Mouse (Mus musculus): ENCODE measurements around the gene Diras1. TPM values are rescaled to one million over a fixed set of nuclear protein-coding genes. Genes with fewer than 3 reads are reported as not detected.
A peak's percentile ranks its signal among the peaks of the same experiment; 100 is the strongest.
"Not testable (repeated sequence)": the region's sequence is repeated elsewhere in the genome, so short reads cannot be mapped to it uniquely, and the experiment has no call there.

Diras1 gene
- polyA plus RNA-seq, 1 experiment from 2014 or later, result 88.1 TPM

DNA sequence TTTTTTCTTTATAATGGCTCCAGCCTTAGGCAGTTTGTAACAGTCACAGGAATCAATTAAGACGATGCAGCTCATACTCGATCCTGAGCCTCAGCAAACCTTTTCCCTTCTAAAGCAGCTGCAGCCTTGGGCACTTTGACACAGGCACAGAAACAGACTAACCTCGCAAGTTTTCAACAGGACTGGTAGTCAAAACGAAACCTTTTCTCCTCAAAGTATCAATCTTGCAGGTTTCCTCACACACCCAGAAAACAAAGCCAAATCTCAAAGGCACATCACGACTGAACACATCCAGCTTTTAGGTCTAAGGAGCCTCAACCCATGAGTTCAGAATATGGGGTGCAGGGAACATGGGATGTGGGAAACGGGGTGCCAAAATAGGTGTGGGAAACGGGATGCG, 28.1 kb downstream of the Diras1 start:
- Histone ChIP-seq H3K27me3 (ENCODE audit: control insufficient read depth, insufficient read depth, low read depth, low read length) (no peaks in the 10 kb centered on the region; the same call in 1 of the 2 replicates), H3K4me1 (ENCODE audit: control insufficient read depth, insufficient read depth, low read length) (peaks cover 15% of the 10 kb centered on the region; the same call in 1 of the 2 replicates), H3K36me3 (ENCODE audit: control insufficient read depth, insufficient read depth, low read length) (no peaks in the 10 kb centered on the region), H3K9ac (ENCODE audit: low read depth, low read length) (no peak overlapping the region), H3K9me3 (replicated peaks; ENCODE audit: control insufficient read depth, low read length, poor library complexity, severe bottlenecking) (no peaks in the 10 kb centered on the region), H3K4me3 (ENCODE audit: low read depth, low read length) (no peak overlapping the region), H3K4me2 (ENCODE audit: low read length) (no peak overlapping the region), H3K27ac (ENCODE audit: low read length) (no peak overlapping the region)
- WGBS, result 82% methylated on average over 8 of the region's 8 CpGs
- ATAC-seq, result no peak

DNA sequence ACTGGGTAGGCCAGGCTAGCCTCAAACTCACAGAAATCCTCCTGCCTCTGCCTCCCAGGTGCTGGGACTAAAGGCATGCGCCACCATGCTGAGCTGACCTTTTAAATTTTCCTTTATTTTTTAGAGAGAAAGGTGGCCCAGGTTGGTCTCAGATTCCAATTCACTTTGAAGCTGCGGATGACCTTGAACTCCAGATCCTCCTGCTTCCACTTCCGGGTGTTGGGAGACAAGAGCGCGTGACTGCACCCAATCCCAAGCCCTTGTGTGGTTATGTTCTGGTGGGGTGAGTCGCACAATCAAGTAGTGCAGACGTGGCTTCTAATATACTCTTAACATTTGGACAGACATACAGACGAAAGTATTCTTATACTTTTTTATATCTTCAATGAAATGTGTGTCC, 29.0 kb downstream of the Diras1 start:
- H3K9ac ChIP-seq (ENCODE audit: low read depth, low read length), result no peak overlapping the region
- no peak overlapping the region for H3K27ac ChIP-seq (ENCODE audit: low read length)
- H3K4me2 ChIP-seq (ENCODE audit: low read length), result no peak overlapping the region
- H3K4me3 ChIP-seq (ENCODE audit: low read depth, low read length), result no peak overlapping the region
- H3K36me3 ChIP-seq (ENCODE audit: control insufficient read depth, insufficient read depth, low read length), result no peaks in the 10 kb centered on the region
- whole genome bisulfite sequencing, result 95% methylated on average over 8 of the region's 8 CpGs
- no peaks in the 10 kb centered on the region for H3K9me3 ChIP-seq (replicated peaks; ENCODE audit: control insufficient read depth, low read length, poor library complexity, severe bottlenecking)
- H3K27me3 ChIP-seq (ENCODE audit: control insufficient read depth, insufficient read depth, low read depth, low read length), result no peaks in the 10 kb centered on the region; the same call in 1 of the 2 replicates
- ATAC-seq, result no peak
- peaks cover 15% of the 10 kb centered on the region; the same call in 1 of the 2 replicates for H3K4me1 ChIP-seq (ENCODE audit: control insufficient read depth, insufficient read depth, low read length)

DNA sequence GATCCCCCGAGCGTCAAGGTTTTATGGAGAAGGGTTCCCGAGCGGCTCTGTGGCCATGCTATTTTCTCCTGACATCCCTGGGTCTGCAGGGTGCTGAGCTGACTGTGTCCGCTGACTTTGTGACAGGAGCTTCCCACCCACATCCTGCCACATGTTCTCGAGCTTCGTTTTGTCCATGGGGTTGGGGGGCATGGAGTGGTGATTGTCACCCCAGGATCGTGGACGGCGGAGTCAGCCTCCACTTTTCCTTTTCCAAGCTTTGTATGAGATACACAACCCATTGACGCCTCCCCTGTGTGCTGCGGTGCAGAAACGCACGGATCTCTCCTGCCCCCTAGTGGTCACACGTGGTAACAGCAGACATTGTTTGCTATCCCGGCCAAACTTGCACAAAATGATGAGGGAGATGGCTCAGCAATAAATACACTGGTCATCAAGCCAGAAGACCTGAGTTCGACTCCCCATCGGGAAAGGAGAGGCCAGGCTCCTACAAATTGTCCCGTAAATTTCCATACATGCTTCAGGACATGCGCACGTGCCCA, 30.3 kb downstream of the Diras1 start:
- no peak overlapping the region for H3K27ac ChIP-seq (ENCODE audit: low read length)
- no peak overlapping the region for H3K4me3 ChIP-seq (ENCODE audit: low read depth, low read length)
- no peaks in the 10 kb centered on the region; the same call in 1 of the 2 replicates for H3K27me3 ChIP-seq (ENCODE audit: control insufficient read depth, insufficient read depth, low read depth, low read length)
- H3K9me3 ChIP-seq (replicated peaks; ENCODE audit: control insufficient read depth, low read length, poor library complexity, severe bottlenecking), result no peaks in the 10 kb centered on the region
- H3K36me3 ChIP-seq (ENCODE audit: control insufficient read depth, insufficient read depth, low read length), result no peaks in the 10 kb centered on the region
- no peak overlapping the region for H3K9ac ChIP-seq (ENCODE audit: low read depth, low read length)
- ATAC-seq, result peak; percentile 23
- 13% methylated on average over 21 of the region's 21 CpGs for WGBS
- H3K4me1 ChIP-seq (ENCODE audit: control insufficient read depth, insufficient read depth, low read length), result peaks cover 9% of the 10 kb centered on the region; the same call in 1 of the 2 replicates
- H3K4me2 ChIP-seq (ENCODE audit: low read length), result peak overlapping the region; percentile 31; the same call in 1 of the 2 replicates

DNA sequence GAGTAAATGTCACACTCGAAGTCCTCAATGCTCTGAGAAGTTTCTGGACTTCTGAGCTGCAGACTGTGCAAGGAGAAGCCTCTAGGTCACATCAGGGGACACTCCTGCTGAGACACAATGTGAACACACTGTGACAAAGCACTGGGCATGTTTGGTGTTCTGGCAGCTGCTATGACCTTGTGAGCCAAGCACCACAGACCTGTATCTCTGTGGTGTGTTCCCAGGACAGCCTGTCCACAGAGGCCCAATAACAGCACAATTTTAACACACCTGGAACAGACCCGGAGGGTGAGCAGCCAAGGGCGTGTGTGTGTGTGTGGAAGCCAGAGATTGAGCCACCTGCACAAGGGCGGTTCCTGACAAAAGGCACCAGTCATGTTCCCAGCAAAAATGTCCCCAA, 30.8 kb downstream of the Diras1 start:
- H3K9me3 ChIP-seq (replicated peaks; ENCODE audit: control insufficient read depth, low read length, poor library complexity, severe bottlenecking), result no peaks in the 10 kb centered on the region
- no peak overlapping the region for H3K27ac ChIP-seq (ENCODE audit: low read length)
- H3K36me3 ChIP-seq (ENCODE audit: control insufficient read depth, insufficient read depth, low read length), result no peaks in the 10 kb centered on the region
- ATAC-seq, result no peak
- H3K27me3 ChIP-seq (ENCODE audit: control insufficient read depth, insufficient read depth, low read depth, low read length), result no peaks in the 10 kb centered on the region; the same call in 1 of the 2 replicates
- 66% methylated on average over 4 of the region's 4 CpGs for WGBS
- peak overlapping the region; percentile 31; the same call in 1 of the 2 replicates for H3K4me2 ChIP-seq (ENCODE audit: low read length)
- peaks cover 5% of the 10 kb centered on the region; the same call in 1 of the 2 replicates for H3K4me1 ChIP-seq (ENCODE audit: control insufficient read depth, insufficient read depth, low read length)
- H3K4me3 ChIP-seq (ENCODE audit: low read depth, low read length), result no peak overlapping the region
- H3K9ac ChIP-seq (ENCODE audit: low read depth, low read length), result no peak overlapping the region

DNA sequence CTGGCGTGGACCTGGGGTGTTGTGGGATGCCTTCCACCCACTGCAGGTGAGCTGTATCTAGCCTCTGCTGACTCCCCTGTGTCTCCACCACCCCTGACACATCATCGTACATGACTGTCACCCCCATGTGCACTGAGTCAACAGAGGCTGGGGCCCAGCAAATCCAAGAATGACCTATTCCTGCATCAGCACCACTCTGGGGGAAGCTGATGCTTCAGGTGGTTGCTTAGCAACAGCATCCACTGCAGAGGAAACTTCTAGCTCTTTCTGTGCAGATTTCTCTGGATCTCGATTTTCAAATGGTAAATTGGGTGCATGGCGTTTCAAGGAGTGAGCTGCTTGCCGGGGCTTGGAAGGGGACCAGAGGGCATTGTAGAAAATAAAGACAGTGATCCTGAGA, 32.2 kb downstream of the Diras1 start:
- Histone ChIP-seq H3K27ac (ENCODE audit: low read length) (no peak overlapping the region), H3K36me3 (ENCODE audit: control insufficient read depth, insufficient read depth, low read length) (no peaks in the 10 kb centered on the region), H3K4me2 (ENCODE audit: low read length) (no peak overlapping the region), H3K4me3 (ENCODE audit: low read depth, low read length) (no peak overlapping the region), H3K9me3 (replicated peaks; ENCODE audit: control insufficient read depth, low read length, poor library complexity, severe bottlenecking) (no peaks in the 10 kb centered on the region), H3K4me1 (ENCODE audit: control insufficient read depth, insufficient read depth, low read length) (peaks cover 4% of the 10 kb centered on the region; the same call in 1 of the 2 replicates), H3K9ac (ENCODE audit: low read depth, low read length) (no peak overlapping the region), H3K27me3 (ENCODE audit: control insufficient read depth, insufficient read depth, low read depth, low read length) (no peaks in the 10 kb centered on the region; the same call in 1 of the 2 replicates)
- no peak for ATAC-seq
- 47% methylated on average over 5 of the region's 5 CpGs for WGBS

DNA sequence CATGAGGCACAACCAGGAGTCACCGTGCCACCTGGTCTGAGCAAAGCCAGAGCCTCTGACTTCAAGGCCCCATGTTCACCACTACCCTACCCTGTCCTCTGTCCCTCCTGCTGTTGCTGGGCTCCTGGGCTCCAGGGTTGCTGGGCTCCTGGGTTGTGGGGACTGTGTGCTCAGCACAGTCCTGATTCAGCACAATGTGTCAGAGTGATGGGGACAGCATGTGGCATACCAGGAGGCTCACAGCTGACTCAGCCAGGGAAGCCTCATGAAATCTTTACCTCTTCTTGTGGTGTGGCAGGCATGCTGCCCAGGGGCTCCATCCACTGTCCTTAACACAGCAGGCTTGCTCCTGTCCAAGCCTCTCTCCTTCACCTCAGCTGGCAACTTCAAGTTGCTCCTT, 33.5 kb downstream of the Diras1 start:
- WGBS, result 100% methylated on average over 1 of the region's 1 CpGs
- Histone ChIP-seq H3K27ac (ENCODE audit: low read length) (no peak overlapping the region), H3K9me3 (replicated peaks; ENCODE audit: control insufficient read depth, low read length, poor library complexity, severe bottlenecking) (no peaks in the 10 kb centered on the region), H3K9ac (ENCODE audit: low read depth, low read length) (no peak overlapping the region; the same call in 1 of the 2 replicates), H3K4me2 (ENCODE audit: low read length) (no peak overlapping the region), H3K4me3 (ENCODE audit: low read depth, low read length) (no peak overlapping the region), H3K27me3 (ENCODE audit: control insufficient read depth, insufficient read depth, low read depth, low read length) (peaks cover 2% of the 10 kb centered on the region; the same call in 1 of the 2 replicates), H3K4me1 (ENCODE audit: control insufficient read depth, insufficient read depth, low read length) (peaks cover 4% of the 10 kb centered on the region; the same call in 1 of the 2 replicates), H3K36me3 (ENCODE audit: control insufficient read depth, insufficient read depth, low read length) (no peaks in the 10 kb centered on the region)
- ATAC-seq, result no peak

DNA sequence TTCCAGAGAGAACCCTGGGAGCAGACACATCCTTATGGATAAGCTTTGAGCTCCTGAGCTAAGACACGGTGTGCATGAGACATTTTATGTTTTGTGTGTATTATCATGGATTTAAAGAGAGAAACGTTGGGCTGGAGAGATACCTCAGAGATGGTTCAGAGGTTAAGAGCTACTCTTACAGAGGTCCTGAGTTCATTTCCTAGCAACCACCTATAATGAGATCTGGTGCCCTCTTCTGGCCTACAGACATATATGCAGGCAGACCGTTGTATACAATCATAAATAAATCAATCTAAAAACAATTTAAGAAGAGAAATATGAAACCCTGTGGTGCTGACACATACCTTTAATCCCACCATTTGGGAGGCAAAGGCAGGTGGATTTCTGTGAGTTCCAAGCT, 34.5 kb downstream of the Diras1 start:
- Histone ChIP-seq H3K27me3 (ENCODE audit: control insufficient read depth, insufficient read depth, low read depth, low read length) (peaks cover 7% of the 10 kb centered on the region), H3K9me3 (replicated peaks; ENCODE audit: control insufficient read depth, low read length, poor library complexity, severe bottlenecking) (no peaks in the 10 kb centered on the region), H3K4me2 (ENCODE audit: low read length) (no peak overlapping the region), H3K9ac (ENCODE audit: low read depth, low read length) (no peak overlapping the region), H3K36me3 (ENCODE audit: control insufficient read depth, insufficient read depth, low read length) (no peaks in the 10 kb centered on the region), H3K4me1 (ENCODE audit: control insufficient read depth, insufficient read depth, low read length) (peaks cover 4% of the 10 kb centered on the region; the same call in 1 of the 2 replicates), H3K4me3 (ENCODE audit: low read depth, low read length) (no peak overlapping the region), H3K27ac (ENCODE audit: low read length) (no peak overlapping the region)
- WGBS, result 18% methylated on average over 3 of the region's 3 CpGs
- no peak for ATAC-seq

DNA sequence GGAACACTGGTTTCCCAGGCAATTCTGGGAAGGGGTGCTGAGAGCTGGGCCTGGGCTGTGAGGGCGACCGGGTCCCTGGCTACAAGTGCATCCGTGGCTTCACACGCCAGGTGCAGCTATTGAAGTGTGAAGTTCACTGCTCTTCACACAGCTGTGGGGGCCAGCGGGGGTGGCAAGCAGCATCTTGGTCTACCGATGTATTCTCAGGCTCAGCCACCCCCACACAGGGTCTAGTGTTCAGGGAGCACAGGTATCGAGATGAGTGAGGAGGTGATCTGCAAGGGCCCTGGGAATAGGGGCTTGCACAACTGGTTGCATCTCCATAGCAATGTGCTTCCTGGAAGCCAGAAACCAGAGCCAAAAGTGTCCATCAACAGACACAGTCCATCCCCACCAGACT, 35.1 kb downstream of the Diras1 start:
- Histone ChIP-seq H3K4me2 (ENCODE audit: low read length) (no peak overlapping the region), H3K27me3 (ENCODE audit: control insufficient read depth, insufficient read depth, low read depth, low read length) (peaks cover 11% of the 10 kb centered on the region), H3K27ac (ENCODE audit: low read length) (no peak overlapping the region), H3K9ac (ENCODE audit: low read depth, low read length) (no peak overlapping the region), H3K9me3 (replicated peaks; ENCODE audit: control insufficient read depth, low read length, poor library complexity, severe bottlenecking) (no peaks in the 10 kb centered on the region), H3K4me3 (ENCODE audit: low read depth, low read length) (no peak overlapping the region), H3K4me1 (ENCODE audit: control insufficient read depth, insufficient read depth, low read length) (peaks cover 10% of the 10 kb centered on the region), H3K36me3 (ENCODE audit: control insufficient read depth, insufficient read depth, low read length) (no peaks in the 10 kb centered on the region)
- 77% methylated on average over 7 of the region's 7 CpGs for WGBS
- no peak for ATAC-seq

DNA sequence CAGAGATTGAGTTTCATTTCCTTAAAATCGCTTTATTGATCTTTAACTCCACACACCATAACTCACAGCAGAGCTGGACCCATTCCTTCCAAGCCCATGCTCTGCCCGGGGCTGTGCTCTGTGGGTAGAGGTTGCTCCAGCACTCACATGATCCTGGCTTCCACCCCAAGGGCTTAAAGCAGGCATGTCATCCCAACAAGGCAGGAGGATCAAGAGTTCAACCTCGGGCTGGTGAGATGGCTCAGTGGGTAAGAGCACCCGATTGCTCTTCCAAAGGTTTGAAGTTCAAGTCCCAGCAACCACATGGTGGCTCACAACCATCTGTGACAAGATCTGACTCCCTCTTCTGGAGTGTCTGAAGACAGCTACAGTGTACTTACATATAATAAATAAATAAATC, 35.6 kb downstream of the Diras1 start:
- H3K27ac ChIP-seq (ENCODE audit: low read length); H3K36me3 ChIP-seq (ENCODE audit: control insufficient read depth, insufficient read depth, low read length); H3K4me2 ChIP-seq (ENCODE audit: low read length); H3K4me3 ChIP-seq (ENCODE audit: low read depth, low read length); ATAC-seq; H3K9ac ChIP-seq (ENCODE audit: low read depth, low read length); H3K9me3 ChIP-seq (replicated peaks; ENCODE audit: control insufficient read depth, low read length, poor library complexity, severe bottlenecking): not testable (repeated sequence)
- WGBS, result 66% methylated on average over 4 of the region's 4 CpGs
- Histone ChIP-seq H3K27me3 (ENCODE audit: control insufficient read depth, insufficient read depth, low read depth, low read length) (peaks cover 13% of the 10 kb centered on the region), H3K4me1 (ENCODE audit: control insufficient read depth, insufficient read depth, low read length) (peaks cover 11% of the 10 kb centered on the region)
